Mouse (Mus musculus) forebrain, embryonic 14.5 days (tissue): ENCODE measurements around the gene Dnajc17. TPM values are rescaled to one million over a fixed set of nuclear protein-coding genes. Genes with fewer than 3 reads are reported as not detected.

Source experiments
- ATAC-seq: fragments of 200-750 bp; cut with Nextera tagmentation; 2 replicates; pipeline ENCODE4 v1.8.0; 2017; ENCODE audit warnings: mild to moderate bottlenecking, moderate library complexity
- DNase-seq: peaks from one replicate; pipeline ENCODE4 v3.0.0-alpha.2; 2015; ENCODE audit warnings: low spot score
- H3K27ac ChIP-seq: fragments of 300-500 bp; sonication (generic); 2 replicates; pipeline ENCODE4 v1.5.1; 2014; ENCODE audit warnings: low read depth, mild to moderate bottlenecking, control low read depth, low read length, moderate library complexity
- H3K27me3 ChIP-seq: fragments of 300-500 bp; sonication (generic); replicated peaks from 2 replicates; pipeline ENCODE4 v1.6.1; 2014; ENCODE audit warnings: low read length, control low read depth, mixed read lengths; ENCODE audit not compliant: control insufficient read depth, insufficient read depth
- H3K36me3 ChIP-seq: fragments of 300-500 bp; sonication (generic); 2 replicates; pipeline ENCODE4 v1.6.1; 2014; ENCODE audit warnings: low read length, control low read depth; ENCODE audit not compliant: control insufficient read depth, insufficient read depth
- H3K4me1 ChIP-seq: fragments of 300-500 bp; sonication (generic); 2 replicates; pipeline ENCODE4 v1.6.1; 2014; ENCODE audit warnings: antibody characterized with exemption, low read length, control low read depth; ENCODE audit not compliant: control insufficient read depth, insufficient read depth
- H3K4me2 ChIP-seq: fragments of 300-500 bp; sonication (generic); 2 replicates; pipeline ENCODE4 v1.6.1; 2014; ENCODE audit warnings: mild to moderate bottlenecking, control low read depth, low read length
- H3K4me3 ChIP-seq: fragments of 300-500 bp; sonication (generic); 2 replicates; pipeline ENCODE4 v1.5.1; 2014; ENCODE audit warnings: low read depth, low read length, control low read depth
- H3K9ac ChIP-seq: fragments of 300-500 bp; sonication (generic); 2 replicates; pipeline ENCODE4 v1.6.1; 2014; ENCODE audit warnings: mild to moderate bottlenecking, low read length, control low read depth, moderate library complexity
- H3K9me3 ChIP-seq: fragments of 300-500 bp; sonication (generic); replicated peaks from 2 replicates; pipeline ENCODE4 v1.6.1; 2016; ENCODE audit warnings: low read length, control low read depth, mixed read lengths; ENCODE audit not compliant: control insufficient read depth
- WGBS: fragments of 180-500 bp; shearing (Covaris S2); extraction: QIAGEN DNeasy Blood & Tissue Kit; methylation state at CpG from one replicate; pipeline ENCODE4 v1.1.7; 2014; 5-methylcytosine and 5-hydroxymethylcytosine counted together
- polyA plus RNA-seq: library from polyadenylated mRNA; unstranded; fragments of >200 nt; fragmentation: Nextera tagmentation; extraction: Ambion mirVana; gene quantifications from 2 replicates; pipeline ENCODE4 v1.2.1, GENCODE M21; 2014

The Dnajc17 gene
- polyA plus RNA-seq, 1 experiment from 2014 or later, result 24.6 TPM

DNA sequence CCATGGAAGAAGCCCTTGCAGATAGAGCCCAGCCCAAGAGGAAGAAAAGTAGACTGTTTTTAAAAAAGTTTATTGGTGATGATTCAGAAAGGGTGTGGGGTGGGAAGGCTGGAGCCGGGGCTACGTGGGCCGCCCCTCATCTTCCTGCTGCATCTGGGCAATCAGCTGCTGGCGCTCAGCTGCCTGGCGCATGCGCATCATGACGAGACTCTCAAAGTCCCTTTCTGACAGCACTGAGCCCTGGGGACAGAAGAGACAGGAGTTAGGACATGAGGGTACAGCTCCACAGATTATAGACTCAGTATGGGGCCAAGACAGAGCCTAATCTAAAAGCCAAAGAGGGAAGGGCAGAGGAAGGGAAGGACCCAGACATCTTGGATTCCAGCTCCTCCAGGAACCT is 36.1 kb downstream of the Dnajc17 start:
- no peak for ATAC-seq
- no peak for DNase-seq
- H3K4me3 ChIP-seq, result no peak overlapping the region
- 0 out of 2 replicates have a peak, but pooled peaks cover 13% of the 10 kb centered on the region for H3K36me3 ChIP-seq
- WGBS, result 91% methylated on average over 7 of the region's 7 CpGs
- peaks cover 9% of the 10 kb centered on the region for H3K4me1 ChIP-seq
- no peak overlapping the region for H3K9ac ChIP-seq
- no peak overlapping the region for H3K27ac ChIP-seq
- no peaks in the 10 kb centered on the region for H3K9me3 ChIP-seq
- no peak overlapping the region for H3K4me2 ChIP-seq
- H3K27me3 ChIP-seq, result no peaks in the 10 kb centered on the region; the same call in 1 of the 2 replicates

DNA sequence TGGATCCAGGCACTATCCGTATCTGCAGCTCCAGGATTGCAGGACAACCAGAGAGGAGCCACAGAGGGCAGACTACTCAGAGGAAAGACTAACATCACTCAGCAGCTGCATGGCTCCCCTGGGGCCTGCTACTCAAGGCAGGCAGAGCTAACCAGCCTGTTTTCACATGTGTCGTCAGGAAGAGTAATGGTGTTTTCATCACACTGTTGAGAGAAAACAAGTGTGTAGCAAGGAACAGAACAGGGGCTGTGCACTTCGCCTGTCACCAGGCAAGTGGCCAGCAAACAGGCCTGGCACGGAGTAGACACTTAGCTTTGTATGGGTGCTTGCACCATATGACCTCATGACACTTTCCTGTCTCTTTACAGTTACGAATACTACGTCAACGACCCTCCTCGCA is 37.0 kb downstream of the Dnajc17 start:
- Histone ChIP-seq H3K36me3 (0 out of 2 replicates have a peak, but pooled peaks cover 6% of the 10 kb centered on the region), H3K4me3 (no peak overlapping the region), H3K9ac (no peak overlapping the region), H3K27me3 (no peaks in the 10 kb centered on the region; the same call in 1 of the 2 replicates), H3K27ac (no peak overlapping the region), H3K4me1 (peaks cover 17% of the 10 kb centered on the region), H3K4me2 (no peak overlapping the region), H3K9me3 (no peaks in the 10 kb centered on the region)
- ATAC-seq, result no peak
- WGBS, result 87% methylated on average over 8 of the region's 8 CpGs
- no peak for DNase-seq

DNA sequence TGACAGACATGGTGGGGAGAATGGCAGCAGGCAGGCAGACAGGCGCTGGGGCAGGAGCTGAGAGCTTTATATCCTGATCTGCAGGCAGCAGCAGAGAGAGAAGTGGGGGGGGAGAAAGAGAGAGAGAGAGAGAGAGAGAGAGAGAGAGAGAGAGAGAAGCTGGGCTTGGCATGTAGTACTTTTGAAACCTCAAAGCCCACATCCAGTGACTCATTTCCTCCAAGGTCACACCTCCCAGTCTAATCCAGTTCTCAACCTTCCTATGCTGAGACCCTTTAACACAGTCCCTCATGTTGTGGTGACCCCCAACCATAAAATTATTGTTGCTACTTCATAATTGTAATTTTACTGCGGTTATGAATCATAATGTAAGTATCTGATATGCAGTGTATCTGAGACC is 38.3 kb downstream of the Dnajc17 start:
- no peak overlapping the region for H3K27ac ChIP-seq
- ATAC-seq, result no peak

DNA sequence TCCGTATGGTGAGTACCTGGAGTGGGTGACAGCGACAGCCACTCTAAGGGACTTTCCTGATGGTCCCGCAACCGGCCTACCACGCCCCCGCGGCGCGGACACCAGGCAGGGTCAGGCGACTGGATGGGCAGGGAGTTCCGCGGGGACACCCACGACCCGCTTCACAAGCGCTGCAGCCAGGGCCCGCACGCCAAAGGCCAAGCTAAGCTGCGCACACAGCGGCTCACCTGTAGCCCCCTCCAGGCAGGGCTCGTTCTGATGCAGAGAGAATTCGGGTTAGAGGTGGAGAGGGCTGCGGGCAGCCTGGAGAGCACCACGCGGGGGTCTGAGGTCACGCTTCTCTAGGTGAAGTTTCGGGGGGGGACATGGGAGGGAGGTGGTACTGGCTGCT is 40.7 kb downstream of the Dnajc17 start:
- DNase-seq (no peak), ATAC-seq (no peak)
- Histone ChIP-seq H3K9me3 (no peaks in the 10 kb centered on the region), H3K4me1 (peaks cover 12% of the 10 kb centered on the region), H3K27me3 (peaks cover 6% of the 10 kb centered on the region), H3K4me3 (peak overlapping the region; percentile 48), H3K4me2 (peak overlapping the region; percentile 99), H3K9ac (peak overlapping the region; percentile 58), H3K36me3 (no peaks in the 10 kb centered on the region), H3K27ac (no peak overlapping the region)
- WGBS, result 2% methylated on average over 26 of the region's 26 CpGs

More for the DNA sequence above, 38.3 kb downstream of the Dnajc17 start:
- 79% methylated on average over 2 of the region's 2 CpGs for WGBS
- peaks cover 17% of the 10 kb centered on the region for H3K4me1 ChIP-seq
- H3K9ac ChIP-seq, result no peak overlapping the region
- no peak for DNase-seq
- no peak overlapping the region for H3K4me3 ChIP-seq
- no peaks in the 10 kb centered on the region for H3K9me3 ChIP-seq
- H3K36me3 ChIP-seq, result 0 out of 2 replicates have a peak, but pooled peaks cover 3% of the 10 kb centered on the region
- H3K27me3 ChIP-seq, result peaks cover 5% of the 10 kb centered on the region
- H3K4me2 ChIP-seq, result no peak overlapping the region

DNA sequence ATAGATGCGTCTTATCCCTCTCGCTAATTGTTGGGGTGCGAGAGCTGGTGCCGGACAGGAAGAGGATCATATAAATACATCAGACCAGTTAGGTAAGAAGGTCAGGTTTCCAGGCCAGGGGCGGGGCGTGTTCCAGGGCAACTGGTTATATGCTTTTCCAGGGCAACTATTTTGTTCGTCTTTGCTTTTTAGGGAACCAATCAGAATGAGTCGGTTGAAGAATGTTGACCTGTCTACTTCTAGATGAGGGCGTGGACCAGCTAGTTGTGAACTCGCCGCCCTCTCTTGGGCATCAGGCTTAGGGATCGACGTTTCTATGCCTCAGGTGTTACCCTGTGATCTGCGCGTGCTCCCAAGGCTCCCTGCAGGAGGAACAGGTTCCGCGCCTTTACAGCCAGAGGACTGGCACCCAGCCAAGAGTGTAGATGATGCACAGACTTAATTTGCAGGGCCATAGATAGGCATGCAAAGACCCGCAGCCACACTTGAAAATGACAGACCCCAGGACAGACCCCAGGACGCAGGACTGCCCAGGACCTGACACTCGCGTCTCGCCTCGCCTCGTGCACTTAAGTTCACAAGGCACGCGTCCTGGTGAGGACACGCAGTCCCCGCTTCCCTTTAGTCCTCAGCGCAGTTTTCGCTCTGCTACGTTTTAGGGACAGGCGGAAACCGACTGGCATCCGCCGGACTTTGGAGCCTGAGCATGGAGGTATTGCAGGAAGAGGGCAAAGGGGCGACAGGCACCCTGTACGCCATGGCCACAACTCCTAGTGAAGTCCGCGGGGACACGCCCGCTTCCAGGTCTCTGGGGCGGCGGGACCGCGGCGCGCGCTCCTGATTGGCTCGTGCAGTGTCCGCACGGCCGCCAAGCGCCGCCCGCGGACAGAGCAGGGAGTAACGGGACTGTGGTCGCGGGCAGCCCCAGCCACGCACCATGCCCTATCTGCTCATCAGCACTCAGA is 41.4 kb downstream of the Dnajc17 start, which contains the start of gene Gchfr:
TSS of gene Gchfr (plus strand) at position 873 of the 965 bp plus-strand sequence.
- H3K9ac ChIP-seq, result peak within 1 kb of the TSS; percentile 58
- H3K9me3 ChIP-seq, result no peaks in the 10 kb centered on the region
- WGBS, result under 1% methylated on average over 60 of the region's 60 CpGs
- peak within 1 kb of the TSS; percentile 99 for H3K4me2 ChIP-seq
- peak; percentile 80 for ATAC-seq
- H3K27ac ChIP-seq, result no peak within 1 kb of the TSS
- peaks cover 11% of the 10 kb centered on the region for H3K4me1 ChIP-seq
- H3K27me3 ChIP-seq, result peaks cover 6% of the 10 kb centered on the region
- H3K36me3 ChIP-seq, result no peaks in the 10 kb centered on the region
- peak within 1 kb of the TSS; percentile 48 for H3K4me3 ChIP-seq
- DNase-seq, result peak; percentile 76

DNA sequence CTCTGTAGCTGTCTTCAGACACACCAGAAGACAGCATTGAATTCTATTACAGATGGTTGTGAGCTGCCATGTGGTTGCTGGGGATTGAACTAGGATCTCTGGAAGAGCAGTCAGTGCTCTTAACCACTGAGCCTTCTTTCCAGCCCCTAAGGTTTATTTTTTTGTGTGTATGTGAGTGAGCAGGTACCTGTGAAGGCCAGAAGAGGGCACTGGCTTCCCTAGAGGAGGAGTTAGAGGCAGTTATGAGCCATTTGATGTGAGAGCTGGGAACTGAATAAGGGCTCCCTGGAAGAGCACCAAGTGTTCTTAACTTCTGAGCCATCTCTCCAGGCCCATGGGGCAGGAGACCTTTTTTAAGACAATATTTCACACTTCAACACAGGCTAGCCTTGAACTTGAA is 43.2 kb downstream of the Dnajc17 start:
- Histone ChIP-seq H3K27me3 (peaks cover 6% of the 10 kb centered on the region), H3K9ac (no peak overlapping the region), H3K9me3 (no peaks in the 10 kb centered on the region), H3K36me3 (no peaks in the 10 kb centered on the region), H3K27ac (no peak overlapping the region), H3K4me1 (peaks cover 11% of the 10 kb centered on the region), H3K4me3 (no peak overlapping the region), H3K4me2 (no peak overlapping the region)
- ATAC-seq (no peak), DNase-seq (no peak)

DNA sequence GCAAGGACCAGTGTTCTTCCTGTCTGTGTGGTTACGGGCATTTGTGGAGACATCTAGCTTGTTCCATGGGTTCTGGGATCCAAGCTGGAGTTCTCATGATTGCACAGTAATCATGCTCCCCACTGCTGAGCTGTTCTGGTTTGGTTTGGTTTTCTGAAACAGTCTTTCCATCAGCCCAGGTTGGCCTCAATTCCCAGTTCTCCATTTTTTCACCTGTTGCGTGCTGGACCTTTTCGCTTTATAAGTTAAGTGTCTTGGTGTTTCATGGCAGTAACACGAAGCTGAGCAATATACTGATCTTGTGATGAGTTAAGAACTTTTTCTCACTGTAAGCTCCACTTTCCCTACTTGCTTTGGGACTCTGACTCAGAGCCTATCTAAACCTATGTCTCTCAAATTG is 44.6 kb downstream of the Dnajc17 start:
- H3K9me3 ChIP-seq, result no peaks in the 10 kb centered on the region
- H3K36me3 ChIP-seq, result no peaks in the 10 kb centered on the region
- no peak overlapping the region for H3K4me2 ChIP-seq
- no peak overlapping the region for H3K27ac ChIP-seq
- peaks cover 6% of the 10 kb centered on the region for H3K27me3 ChIP-seq
- peaks cover 11% of the 10 kb centered on the region for H3K4me1 ChIP-seq
- no peak for DNase-seq
- H3K4me3 ChIP-seq, result no peak overlapping the region
- no peak for ATAC-seq
- H3K9ac ChIP-seq, result no peak overlapping the region
- WGBS, result 92% methylated on average over 4 of the region's 4 CpGs

DNA sequence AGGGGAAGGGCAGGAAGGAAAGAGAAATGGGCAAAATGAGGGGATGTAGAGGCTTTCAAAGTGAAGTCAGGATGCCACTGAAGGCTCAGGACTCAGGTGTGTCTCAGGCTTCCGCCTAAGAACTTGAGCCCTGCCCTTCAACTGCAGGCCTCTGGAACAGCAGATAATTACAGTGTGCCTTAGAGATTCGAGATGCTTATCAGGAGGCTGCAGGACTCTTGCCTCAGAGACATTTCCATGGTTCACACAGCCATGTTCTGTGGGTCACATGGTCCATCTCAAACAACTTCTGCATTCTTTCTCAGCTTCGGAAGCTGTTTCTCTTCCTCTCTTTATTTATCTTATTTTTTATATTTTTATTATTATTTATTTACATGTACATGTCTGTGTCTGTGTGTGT is 45.5 kb downstream of the Dnajc17 start:
- Histone ChIP-seq H3K9ac (no peak overlapping the region), H3K36me3 (no peaks in the 10 kb centered on the region), H3K9me3 (no peaks in the 10 kb centered on the region), H3K4me2 (no peak overlapping the region), H3K4me3 (no peak overlapping the region), H3K27ac (no peak overlapping the region), H3K4me1 (peaks cover 11% of the 10 kb centered on the region), H3K27me3 (peaks cover 6% of the 10 kb centered on the region)
- no peak for ATAC-seq
- 74% methylated on average over 3 of the region's 3 CpGs for WGBS
- no peak for DNase-seq

DNA sequence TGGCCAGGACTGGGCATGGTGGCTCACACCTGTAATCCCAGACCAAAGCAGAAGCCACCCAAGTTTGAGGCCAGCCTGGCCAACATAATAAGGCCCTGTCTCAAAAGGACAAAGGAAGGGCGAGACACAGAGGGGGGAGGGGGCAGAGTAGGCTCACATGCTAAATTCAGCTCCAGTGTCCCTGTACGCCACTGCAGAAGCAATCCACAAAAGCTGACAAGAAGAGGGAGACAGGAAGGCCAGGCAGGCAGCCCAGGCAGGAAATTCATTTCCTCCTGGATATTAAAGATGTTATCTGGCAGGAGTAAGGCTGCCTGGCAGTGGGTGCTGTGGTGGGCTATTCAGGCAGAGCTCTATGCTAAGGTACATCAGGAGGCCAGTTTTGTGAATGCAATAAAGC is 47.3 kb downstream of the Dnajc17 start:
- no peaks in the 10 kb centered on the region for H3K36me3 ChIP-seq
- ATAC-seq, result no peak
- 0 out of 2 replicates have a peak, but pooled peaks cover 2% of the 10 kb centered on the region for H3K4me1 ChIP-seq
- no peak overlapping the region for H3K4me2 ChIP-seq
- H3K9ac ChIP-seq, result no peak overlapping the region
- 13% methylated on average over 2 of the region's 2 CpGs for WGBS
- DNase-seq, result no peak
- H3K27ac ChIP-seq, result no peak overlapping the region
- no peaks in the 10 kb centered on the region for H3K9me3 ChIP-seq
- no peak overlapping the region for H3K4me3 ChIP-seq
- peaks cover 6% of the 10 kb centered on the region; the same call in 1 of the 2 replicates for H3K27me3 ChIP-seq
